Mouse (Mus musculus): Measurements from ENCODE around the gene Lamtor4.
"Not testable (repeated sequence)": the region's sequence is repeated elsewhere in the genome, so short reads cannot be mapped to it uniquely, and the experiment has no call there.

Gene Lamtor4

DNA sequence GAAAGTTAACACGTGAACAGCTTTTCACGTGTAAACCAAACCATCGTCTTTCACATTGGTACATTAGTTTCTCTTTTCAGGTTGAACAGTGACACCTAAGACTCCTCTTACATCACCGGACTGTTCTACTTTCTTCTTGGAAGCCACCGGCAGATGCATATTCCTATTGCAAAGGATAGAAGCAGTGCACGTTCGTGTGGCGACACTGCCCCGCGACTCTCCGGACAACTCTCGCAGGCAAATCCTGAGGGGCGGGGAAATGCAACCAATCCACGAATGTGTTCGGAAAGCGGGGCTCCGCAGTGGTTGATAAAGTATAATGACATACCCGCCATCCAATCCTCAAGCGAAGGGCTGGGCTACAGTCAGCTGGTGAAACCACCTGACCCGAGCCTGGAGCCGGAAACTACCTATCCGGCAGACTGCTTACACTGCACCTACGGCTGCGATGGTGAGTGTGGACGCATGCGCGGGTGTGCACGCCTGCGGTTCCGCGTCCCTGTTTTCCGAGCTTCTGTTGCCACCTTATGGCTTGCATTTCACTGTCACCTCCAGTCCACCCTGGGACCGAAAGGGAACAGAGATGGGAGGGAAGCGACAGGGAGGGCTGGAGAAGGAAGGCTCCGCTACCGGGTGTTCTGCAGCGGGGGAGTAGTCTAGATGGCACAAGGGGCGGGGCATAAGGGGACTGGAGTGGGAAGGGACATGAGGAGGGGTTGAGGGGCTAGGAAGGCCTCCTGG is at the start of gene Lamtor4:
Gene Lamtor4, plus strand, starts transcription at position 130 of the 741 bp plus-strand sequence.
- peak; percentile 93 for DNase-seq (ENCODE audit: low spot score)

DNA sequence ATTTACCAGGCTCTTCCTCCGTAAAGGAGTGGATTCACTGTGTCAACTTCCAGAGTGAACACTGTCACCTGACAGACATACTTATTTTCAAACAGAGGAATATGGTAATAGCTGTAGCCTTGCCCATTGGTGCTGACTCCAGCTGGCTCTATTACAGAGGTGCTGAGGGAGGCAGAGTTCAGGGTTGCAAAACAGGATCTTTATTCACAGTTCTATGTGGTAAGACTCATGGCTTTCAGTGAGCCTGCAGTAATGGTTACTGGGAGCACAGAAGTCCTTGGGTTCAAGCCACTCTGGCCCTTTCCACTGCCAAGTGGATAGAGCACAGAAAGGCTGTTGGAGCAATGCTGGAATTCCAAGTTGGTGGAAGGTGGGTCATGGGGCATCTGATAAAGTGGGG is 48.0 kb upstream of the Lamtor4 start:
- DNase-seq (ENCODE audit: low spot score) = no peak

DNA sequence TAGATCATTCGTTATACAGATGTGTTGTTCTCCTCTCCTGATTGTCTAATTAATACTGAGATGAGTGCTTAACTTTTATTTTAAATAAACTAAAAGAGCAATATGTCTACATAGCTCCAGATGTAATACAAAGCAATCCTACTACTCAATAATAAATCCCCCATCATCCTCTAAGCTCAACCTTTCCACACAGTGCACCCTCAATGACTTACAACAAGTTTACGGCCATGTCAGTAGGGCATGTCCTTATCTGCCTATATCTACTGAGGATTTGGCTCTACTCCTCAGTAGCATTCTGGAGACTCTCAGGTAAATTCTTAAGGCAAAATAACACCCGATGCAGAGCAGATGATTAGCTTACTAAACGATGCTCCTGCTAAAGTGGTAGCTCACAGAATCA is 47.4 kb upstream of the Lamtor4 start:
- DNase-seq (ENCODE audit: low spot score) = no peak

DNA sequence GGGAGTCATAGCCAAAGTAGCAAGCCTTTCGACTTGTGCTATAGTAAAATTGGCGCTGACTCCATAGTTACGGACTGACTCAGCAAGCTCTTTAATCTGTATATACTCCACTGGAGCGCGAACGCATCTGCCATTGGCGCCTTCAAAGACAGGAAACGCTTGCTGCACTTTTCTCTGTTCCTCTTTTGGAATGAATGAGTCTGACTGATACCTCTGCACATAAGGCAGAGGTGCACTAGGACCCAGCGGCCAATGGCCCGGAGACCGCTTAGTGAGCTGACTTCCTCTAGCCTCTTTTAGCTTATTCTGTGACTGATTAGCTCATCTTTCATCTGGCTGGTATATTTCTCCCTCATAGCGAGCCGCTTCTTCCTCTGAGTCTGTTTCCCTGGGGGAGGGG is 38.6 kb upstream of the Lamtor4 start:
- DNase-seq (ENCODE audit: low spot score) = not testable (repeated sequence)

DNA sequence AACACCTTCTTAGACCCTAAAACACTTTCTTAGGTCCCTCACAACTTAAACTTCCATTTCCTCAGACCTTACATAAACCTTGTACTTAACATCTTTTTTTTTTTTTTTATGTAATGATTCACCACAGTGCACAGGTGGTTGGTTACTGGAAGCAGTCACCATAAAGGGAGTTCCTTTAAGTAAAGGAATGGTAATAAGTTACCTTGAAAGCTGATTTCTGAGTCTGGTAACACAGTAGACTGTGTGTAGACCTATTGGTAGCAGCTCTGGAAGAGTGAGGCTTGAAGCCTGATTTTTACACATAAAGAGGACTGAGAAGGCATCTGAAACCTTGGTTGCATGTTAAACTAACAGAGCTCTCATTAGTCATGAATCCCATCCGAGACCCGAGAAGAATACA is 35.4 kb upstream of the Lamtor4 start:
- DNase-seq (ENCODE audit: low spot score) = no peak

DNA sequence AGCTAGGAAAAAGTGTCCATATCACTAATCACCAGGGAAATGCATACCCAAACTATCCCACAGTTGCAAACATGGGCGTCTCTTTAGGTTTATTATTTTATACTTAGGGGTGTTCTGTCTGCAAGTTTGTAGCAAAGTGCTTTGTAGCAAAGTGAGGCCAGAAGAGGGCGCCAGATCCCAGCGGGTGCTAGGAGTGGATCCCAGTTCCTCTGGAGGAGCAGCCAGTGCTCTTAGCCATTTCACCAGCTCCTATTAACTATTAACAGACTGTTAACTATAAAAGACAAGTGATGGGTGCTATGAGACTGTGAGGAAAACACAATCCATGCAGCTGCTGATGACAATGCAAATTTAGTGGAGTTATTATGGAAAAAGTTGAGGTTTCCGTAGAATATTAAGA is 33.2 kb upstream of the Lamtor4 start:
- DNase-seq (ENCODE audit: low spot score) = peak; percentile 63

DNA sequence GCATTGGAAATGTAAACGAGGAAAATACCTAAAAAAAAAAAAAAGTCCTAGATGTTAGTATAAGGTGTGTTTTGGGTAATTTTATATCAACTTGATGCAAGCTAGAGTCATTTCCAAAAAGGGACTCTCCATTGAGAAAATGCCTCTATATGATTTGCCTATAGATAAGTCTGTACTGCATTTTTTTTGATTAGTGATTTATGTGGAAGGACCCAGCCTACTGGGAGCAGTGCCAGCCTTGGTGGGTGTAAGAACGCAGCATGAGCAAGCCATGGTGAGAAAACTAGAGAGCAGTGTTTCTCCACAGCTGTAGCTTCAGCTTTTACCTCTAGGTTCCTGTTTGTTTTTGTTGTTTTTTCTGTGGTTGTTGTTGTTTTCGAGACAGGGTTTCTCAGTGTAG is 32.0 kb upstream of the Lamtor4 start:
- DNase-seq (ENCODE audit: low spot score) = no peak

DNA sequence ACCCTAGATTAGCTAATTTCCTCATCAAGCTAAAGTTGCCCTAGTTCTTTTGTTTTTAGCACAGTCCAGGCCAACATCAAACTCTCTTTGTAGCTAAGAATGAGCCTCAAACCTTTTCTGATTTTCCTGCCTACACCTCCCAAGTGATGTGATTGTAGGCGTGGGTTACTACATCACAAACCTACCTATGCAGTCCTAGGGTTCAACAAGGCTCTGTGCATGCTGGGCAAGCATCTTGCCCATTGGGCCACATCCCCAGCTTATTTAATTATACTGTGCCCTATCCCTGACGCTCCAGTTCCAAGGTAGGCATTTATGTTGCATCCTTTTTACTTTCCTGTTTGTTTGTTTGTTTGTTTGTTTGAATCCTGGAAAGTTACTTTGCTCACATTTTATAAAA is 29.6 kb upstream of the Lamtor4 start, which contains the start of gene Nxpe5:
Gene Nxpe5, plus strand, starts transcription at position 199 of the 400 bp plus-strand sequence.
- no peak for DNase-seq (ENCODE audit: low spot score)

DNA sequence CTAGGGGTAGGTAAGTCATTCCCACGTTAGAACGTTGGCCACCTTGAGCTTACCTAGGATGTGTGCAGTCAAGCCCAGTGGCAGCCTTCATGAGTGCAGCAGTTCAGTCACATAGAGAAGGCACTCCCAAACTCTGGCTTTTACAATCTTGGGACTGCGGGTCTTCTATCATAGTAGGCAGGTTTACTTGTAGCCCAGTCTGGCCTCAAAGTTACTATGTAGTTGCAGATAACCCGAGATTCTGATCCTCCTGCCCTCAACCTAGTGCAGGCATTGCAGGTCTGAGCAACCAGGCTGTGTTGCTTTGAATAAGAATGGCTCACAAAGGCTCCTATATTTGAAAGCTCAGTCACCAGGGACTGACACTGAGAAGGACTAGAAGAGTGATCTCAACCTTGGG is 28.8 kb upstream of the Lamtor4 start:
- no peak for DNase-seq (ENCODE audit: low spot score)

DNA sequence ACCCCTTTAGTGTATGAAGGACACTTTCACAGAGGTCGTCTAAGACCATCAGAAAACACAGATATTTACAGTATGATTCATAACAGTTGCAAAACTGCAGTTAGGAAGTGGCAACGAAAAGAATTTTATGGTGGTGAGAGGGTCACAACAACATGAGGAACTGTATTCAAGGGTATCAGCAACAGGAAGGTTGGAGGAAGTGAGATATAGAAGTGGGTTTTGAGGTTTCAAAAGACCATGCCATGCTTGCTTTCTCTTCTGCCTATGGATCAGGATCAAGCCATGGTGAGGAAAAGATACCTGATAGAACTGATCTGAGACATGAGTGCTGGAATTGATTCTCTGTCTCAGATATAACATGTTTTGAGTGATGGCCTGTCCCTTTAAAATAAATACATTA is 27.9 kb upstream of the Lamtor4 start:
- no peak for DNase-seq (ENCODE audit: low spot score)

DNA sequence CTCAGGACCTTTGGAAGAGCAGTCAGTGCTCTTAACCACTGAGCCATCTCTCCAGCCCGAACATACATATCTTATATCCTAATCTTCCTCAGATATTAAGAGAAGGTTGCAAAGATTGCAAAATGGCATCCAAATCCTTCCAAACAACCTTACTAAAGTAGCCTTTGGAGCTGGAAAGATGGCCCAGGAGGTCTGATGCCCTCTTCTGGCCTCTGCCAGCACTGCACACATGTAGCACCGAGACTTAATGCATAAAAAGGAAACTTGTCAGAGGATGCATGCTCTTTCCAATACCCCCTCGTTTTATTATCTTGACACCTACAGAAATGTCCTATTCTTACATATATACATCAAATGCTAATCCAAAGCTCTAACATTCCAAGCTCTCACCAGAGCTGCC is 27.3 kb upstream of the Lamtor4 start:
- peak; percentile 15 for DNase-seq (ENCODE audit: low spot score)

DNA sequence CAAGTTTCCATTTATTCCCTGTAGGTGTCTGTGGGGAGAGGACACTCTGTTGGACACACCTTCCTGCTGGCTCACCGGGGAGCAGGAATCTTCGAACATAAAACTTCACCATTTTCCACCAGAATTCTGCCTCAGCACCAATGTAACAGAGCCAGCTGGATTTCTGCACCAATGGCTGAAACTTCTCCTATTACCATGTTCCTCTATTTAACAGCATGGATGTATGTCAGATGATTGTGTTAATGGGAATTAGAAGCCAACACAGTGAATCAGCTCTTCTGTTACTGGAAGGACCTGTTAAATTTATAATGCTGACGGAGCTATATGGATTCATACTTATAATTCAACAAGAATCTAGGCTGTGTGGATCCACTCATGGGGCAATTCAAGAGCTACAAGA is 25.8 kb upstream of the Lamtor4 start:
- DNase-seq (ENCODE audit: low spot score) = no peak

DNA sequence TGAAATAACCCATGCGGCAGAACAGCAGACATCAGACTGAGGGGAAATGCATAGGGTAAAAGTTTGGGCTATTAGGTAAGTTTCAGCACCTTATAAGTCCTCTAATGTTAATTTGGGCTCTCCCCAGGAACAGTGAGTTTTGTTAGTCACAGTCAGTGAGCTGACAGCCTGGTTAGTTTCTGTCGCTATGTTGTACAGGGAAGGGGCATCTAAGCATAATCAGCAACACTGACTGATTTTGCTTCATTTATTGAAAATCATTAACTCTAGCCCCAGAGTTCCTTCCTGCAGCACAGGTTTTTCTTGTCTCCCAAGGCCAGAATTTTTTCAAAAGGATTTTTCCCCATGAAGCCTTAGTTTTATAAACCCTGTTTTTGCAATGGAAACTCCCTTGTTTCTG is 21.5 kb upstream of the Lamtor4 start:
- DNase-seq (ENCODE audit: low spot score) = no peak

DNA sequence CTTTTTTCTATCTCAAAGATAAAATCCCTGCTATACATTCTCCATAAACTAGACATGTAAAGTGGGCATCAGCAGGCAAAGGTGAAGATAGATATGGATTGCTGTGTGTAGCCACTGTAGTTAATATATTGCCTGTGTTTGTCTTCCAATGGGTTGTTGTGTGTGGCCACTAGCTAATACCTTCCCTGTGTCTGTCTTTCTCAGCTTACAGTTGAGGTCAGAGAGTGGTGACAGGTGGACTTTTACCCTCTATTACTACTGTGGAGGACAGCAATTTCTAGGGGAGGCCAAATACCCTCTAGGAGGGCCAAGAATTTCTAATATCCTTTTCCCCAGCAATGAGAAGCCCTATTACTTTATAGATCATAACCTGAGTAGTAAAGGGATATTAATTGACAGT is 21.1 kb upstream of the Lamtor4 start:
- DNase-seq (ENCODE audit: low spot score) = no peak

DNA sequence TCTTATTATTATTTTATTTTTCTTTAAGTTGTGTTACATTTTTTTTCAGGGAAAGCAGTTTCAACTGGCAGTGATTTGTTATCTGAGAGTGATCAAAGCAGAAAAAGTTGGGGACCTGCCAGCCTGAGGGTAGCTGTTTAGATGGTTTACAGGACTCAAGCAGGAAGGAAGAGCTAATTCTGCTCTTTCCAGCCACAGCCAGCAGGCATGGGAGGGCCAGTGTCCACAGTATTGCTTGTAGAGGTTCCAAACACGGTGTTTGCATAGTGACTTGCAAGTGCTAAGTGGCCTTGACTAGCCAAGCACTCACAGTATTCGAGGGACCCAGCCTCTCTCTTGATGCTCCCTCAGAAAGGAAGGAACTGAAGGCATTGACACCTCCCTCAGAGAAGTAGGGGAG is 13.8 kb upstream of the Lamtor4 start:
- DNase-seq (ENCODE audit: low spot score) = no peak

DNA sequence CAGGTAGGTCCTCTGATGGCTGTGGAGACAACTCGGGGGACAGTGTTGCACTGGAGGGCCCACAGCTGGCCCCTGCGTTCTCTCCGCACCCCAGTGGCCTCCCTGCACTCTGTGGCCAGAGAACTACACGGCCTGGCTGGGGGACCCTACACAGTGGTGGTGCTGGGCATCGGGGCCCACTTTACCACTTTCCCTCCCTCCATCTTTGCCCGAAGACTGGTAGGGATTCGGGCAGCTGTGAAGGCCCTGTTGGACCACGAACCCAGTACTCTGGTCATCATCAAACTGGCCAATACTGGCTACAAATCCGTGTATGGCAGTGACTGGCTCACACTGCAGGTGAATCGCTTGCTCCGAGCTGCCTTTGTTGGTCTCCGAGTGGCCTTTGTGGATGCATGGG is 4.1 kb upstream of the Lamtor4 start:
- DNase-seq (ENCODE audit: low spot score) = no peak

DNA sequence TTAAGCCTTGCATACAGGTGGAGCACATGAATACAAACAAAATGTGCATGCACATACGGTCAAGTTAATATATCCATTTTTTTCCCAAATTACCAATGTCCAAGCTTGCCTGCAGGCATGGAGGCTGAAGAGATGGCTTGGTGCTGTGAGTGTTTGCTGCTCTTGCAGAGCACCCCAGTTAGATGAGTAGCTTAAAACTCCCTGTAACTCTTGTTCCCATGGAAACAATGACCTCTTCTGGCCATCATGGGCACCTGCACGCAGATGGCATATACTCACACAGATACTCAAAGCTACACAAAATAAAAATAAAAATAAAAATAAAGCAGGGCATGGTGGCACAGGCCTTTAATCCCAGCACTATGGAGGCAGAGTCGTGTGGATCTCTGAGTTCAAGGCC is 2.2 kb upstream of the Lamtor4 start:
- no peak for DNase-seq (ENCODE audit: low spot score)

DNA sequence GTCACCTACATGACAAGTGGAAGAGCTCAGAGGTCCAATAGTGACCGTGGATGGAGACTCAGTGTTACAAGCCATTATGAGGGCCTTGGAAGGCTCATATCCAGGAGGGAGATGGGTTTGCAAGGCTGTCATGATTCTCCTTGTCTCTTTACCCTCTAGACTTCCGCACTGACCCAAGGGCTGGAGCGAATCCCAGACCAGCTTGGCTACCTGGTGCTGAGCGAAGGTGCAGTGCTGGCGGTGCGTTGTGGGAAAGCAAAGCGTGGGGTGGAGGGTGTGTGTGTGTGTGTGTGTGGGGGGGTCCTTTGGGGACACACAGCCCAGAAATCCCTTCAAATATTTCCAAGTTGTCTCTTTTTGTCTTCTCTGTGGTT is 799 bp downstream of the Lamtor4 start:
- DNase-seq (ENCODE audit: low spot score) = no peak

DNA sequence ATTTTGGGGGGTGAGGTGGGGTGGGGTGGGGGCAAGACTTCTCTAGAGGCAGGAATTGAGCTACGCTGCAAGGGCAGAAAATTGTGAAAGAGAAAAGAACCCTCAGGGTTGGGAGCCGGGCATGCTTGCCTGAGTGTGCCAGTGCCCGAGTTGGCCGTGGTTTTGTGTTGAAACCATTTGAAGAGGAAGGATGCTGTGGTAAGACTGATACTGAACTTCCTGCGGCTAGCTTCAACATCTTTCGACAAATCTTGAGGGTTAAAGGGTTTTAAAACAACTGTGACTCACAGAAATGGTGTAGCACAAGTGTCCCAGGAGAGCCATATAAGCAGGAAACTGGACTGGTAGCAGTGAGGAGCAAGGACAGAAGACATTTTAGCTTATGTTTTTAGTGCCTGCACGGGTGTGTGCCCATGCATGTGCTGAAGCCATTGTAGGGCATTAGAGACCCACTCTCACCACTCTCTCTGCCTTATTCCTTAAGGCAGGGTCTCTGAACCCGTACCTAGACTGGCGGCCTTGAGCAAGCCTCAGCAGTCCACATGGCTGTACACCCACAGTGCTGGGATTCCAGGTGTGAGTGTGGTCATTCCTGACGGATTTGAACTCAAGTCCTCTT is 1.8 kb downstream of the Lamtor4 start:
- DNase-seq (ENCODE audit: low spot score) = peak; percentile 57

DNA sequence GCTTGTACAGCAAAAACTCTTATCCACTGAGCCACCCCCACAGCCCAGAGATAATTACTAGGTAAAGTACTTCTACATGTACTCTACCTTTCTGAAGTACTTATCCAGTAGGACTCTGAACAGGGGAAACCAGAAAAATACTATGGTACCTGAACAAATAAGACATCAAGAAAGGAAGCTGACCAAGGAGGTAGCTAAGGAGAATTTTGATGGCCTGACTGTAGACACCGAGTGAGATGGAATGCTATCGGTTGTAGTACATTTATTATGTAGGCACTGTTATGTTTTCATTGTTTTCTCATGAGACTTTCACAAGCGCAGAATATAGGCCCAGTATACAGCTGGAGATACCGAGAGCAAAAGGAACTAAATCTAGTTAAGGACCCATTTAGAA is 2.3 kb downstream of the Lamtor4 start:
- DNase-seq (ENCODE audit: low spot score) = no peak

DNA sequence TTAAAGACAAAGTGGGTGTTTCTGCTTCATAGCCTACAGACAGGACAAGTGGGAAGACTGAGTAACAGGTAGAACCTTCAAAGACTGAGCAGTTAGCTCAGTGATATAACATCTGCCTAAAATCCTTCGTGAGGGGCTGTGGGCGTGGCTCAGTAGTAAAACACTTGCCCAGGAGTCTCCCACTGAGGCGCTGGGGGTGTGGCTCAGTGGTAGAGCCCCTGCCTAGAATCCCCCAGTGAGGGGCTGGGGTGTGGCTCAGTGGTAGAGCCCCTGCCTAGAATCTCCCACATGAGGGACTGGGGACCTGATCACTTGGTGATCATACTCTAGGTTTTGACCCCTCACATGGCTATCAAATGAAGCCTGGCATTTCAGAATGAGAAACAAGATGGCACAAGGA is 2.8 kb downstream of the Lamtor4 start:
- DNase-seq (ENCODE audit: low spot score) = no peak

DNA sequence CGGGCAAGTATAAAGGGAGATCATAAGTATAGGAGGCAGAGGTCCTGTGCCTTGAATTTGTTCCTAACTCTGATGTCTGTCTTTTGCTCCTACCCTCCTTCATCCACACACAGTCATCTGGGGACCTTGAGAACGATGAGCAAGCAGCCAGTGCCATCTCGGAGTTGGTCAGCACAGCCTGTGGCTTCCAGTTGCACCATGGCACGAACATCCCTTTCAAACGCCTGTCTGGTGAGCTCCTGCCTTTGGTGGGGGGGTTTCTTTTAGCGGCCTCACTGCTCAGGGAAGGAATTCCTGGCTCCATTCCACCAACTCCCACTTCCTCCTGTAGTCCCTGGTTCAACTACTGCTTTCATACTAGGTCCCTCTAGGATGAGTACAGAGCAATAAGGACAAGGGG is 3.3 kb downstream of the Lamtor4 start:
- no peak for DNase-seq (ENCODE audit: low spot score)

DNA sequence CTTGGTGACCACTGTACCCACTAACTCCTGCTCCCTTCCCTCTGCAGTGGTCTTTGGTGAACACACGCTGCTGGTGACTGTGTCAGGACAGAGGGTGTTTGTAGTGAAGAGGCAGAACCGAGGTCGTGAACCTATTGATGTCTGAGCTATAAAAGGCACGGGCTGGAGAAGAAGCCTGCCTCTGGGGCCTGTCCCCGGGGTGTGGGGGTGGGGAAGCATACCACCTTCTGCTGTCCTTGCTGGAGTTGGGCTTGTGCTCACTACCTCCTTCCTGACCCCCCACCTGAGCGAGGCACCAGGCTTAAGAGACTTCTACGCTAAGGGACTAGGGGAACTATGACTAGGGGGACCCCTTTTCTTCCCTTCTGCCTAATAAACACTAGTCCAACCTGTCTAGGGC is 3.7 kb downstream of the Lamtor4 start:
- no peak for DNase-seq (ENCODE audit: low spot score)

DNA sequence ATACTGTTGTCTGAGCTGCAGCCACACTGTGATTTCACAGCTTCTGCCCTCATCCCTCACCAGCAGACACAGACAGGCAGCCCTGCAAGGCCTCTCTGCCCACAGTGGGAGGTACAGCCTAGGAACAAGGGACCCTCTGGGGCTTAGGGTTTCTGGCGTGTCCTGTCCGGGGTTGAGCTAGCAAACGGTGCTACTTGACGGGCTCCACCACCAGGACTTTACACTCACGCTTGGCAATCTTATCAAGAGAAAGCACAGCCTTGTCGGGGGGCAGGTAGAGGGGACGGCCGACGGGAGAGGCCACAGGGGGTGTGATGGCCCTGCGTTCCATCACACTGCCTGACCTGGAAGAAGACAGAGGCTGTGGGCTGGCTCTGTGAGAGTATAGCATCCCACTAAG is 4.8 kb downstream of the Lamtor4 start:
- DNase-seq (ENCODE audit: low spot score) = no peak
